Mouse (Mus musculus) lung, postnatal 0 days (tissue): Measurements from ENCODE around the gene Tdrd9.

Experiments
- CTCF ChIP-seq: IDR thresholded peaks from 2 replicates; pipeline ENCODE4 v1.5.1; 2016; ENCODE audit warnings: antibody characterized with exemption, mild to moderate bottlenecking
- EP300 ChIP-seq: IDR thresholded peaks from 2 replicates; pipeline ENCODE4 v1.6.1; 2016; ENCODE audit warnings: antibody characterized with exemption, mild to moderate bottlenecking, control low read depth

DNA sequence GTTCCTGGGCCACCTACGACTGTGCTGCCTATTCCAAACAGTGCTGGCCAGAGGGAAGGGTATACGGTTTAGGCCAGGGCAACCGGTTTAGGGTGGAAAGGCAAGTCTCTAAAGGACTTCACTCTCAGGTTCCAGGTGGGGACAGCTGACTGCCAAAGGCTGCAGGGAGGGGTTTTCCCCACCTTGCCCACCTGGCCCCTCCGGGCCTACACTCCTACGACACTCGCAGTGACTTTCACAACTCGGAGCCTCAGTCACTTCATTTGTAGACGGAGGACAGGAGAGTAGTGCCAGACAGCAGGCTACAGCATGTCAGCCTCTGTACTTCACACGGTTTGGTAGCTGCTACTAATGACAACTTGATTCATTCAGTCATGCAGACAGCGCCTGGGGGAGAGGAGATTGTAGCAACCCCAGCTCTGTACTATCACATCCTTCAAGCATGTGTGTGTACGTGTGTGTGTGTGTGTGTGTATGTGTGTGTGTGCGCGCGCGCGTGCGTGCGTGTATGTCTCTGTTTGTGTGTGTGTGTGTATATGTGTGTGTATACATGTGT is 42.9 kb upstream of the Tdrd9 start:
- TF ChIP-seq CTCF (no peak), EP300 (no peak)
